Mouse (Mus musculus) cerebellum, adult 2 months (tissue): ENCODE measurements at regions not wholly inside any gene's neighbourhood (a gene's known extent, or its start where the extent isn't known, plus 50 kb on each side); places are given as distances from the start of the nearest gene placed in this dataset.

Experiments used
- CTCF ChIP-seq: fragments of 200-500 bp; IDR thresholded peaks from 2 replicates; pipeline ENCODE4 v1.5.1; 2011; ENCODE audit warnings: low read depth, mild to moderate bottlenecking, control low read depth, low read length, moderate library complexity, borderline replicate concordance; ENCODE audit not compliant: insufficient read depth
- POLR2A ChIP-seq: fragments of 200-500 bp; IDR thresholded peaks from 2 replicates; pipeline ENCODE4 v1.6.1; 2011; ENCODE audit warnings: low read length, control low read depth, borderline replicate concordance; ENCODE audit not compliant: insufficient read depth

DNA sequence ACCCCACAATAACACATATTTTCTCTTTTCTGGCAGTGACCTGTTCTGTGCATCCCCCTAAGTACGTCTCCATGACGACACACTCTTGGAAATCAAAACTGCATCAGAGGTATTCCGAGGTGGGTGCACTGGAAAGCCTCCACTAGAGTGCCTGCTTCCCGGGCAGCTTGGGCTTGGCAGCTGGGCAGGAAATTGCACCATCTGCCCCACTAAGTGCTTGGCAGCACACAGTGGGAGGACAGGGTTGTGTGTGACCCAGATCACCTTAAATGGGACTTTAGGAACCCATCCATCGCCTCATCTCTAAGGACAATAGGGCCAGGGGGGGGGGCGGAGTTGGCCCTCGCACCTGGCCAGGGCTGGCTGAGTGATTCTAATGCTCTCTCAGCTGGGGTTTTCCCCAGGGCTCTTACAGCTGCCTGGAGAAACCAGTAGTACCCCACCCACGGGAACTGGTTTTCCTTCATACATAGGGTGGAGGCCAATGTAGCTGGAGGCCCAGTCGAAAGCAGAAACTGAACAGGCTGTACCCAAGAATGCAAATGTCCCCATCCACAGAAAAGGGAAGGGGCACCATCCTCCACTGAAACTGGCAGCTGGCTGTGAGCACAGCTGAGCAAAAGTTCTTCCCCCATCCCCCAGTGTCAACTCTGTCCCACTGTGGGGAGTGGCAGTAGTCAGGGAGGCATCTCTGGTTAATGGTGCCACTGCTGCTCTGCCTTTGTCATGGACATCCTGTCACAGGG, 75.7 kb downstream of the Cryaa start:
- TF ChIP-seq CTCF (no peak), POLR2A (no peak)
